Mouse (Mus musculus) myocyte (in vitro differentiated cells): ENCODE measurements around the gene Upk2. TPM values are rescaled to one million over a fixed set of nuclear protein-coding genes. Genes with fewer than 3 reads are reported as not detected.
A peak's percentile ranks its signal among the peaks of the same experiment; 100 is the strongest.
"Not testable (repeated sequence)": the region's sequence is repeated elsewhere in the genome, so short reads cannot be mapped to it uniquely, and the experiment has no call there.

Experiments used
- H3K27me3 ChIP-seq: one replicate; pipeline ENCODE4 v1.6.1; 2011; ENCODE audit not compliant: control insufficient read depth, insufficient read depth, insufficient read length
- H3K36me3 ChIP-seq: one replicate; pipeline ENCODE4 v1.6.1; 2011; ENCODE audit not compliant: control insufficient read depth, insufficient read depth
- H3K4me2 ChIP-seq: one replicate; pipeline ENCODE4 v1.6.1; 2011; ENCODE audit warnings: low read depth, control low read depth
- H3K4me3 ChIP-seq: one replicate; pipeline ENCODE4 v1.5.1; 2011; ENCODE audit warnings: mild to moderate bottlenecking, control low read depth, moderate library complexity
- H3K79me2 ChIP-seq: one replicate; pipeline ENCODE4 v1.6.1; 2011; ENCODE audit not compliant: control insufficient read depth, insufficient read depth
- H3ac ChIP-seq: one replicate; pipeline ENCODE4 v1.6.1; 2011; ENCODE audit not compliant: control insufficient read depth, insufficient read length
- CEBPB ChIP-seq: IDR thresholded peaks from 2 replicates; pipeline ENCODE4 v1.6.1; 2011; ENCODE audit warnings: mild to moderate bottlenecking, moderate library complexity; ENCODE audit not compliant: poor library complexity, insufficient read depth, severe bottlenecking
- E2F4 ChIP-seq: IDR thresholded peaks from one replicate; pipeline ENCODE4 v1.6.1; 2011; ENCODE audit warnings: mild to moderate bottlenecking, control low read depth, moderate library complexity; ENCODE audit not compliant: insufficient read depth
- MAX ChIP-seq: IDR thresholded peaks from one replicate; pipeline ENCODE4 v1.6.1; 2011; ENCODE audit warnings: low read depth, mild to moderate bottlenecking, control low read depth
- MYOD1 ChIP-seq, 3 experiments: IDR thresholded peaks; one replicate each; pipeline ENCODE4 v1.6.1; 2011; ENCODE audit warnings: control low read depth in 2 of 3, low read depth in 2 of 3, mild to moderate bottlenecking in 2 of 3, moderate library complexity in 1 of 3; ENCODE audit not compliant: insufficient read length in 2 of 3, control insufficient read depth in 1 of 3
- MYOG ChIP-seq, 3 experiments: IDR thresholded peaks; one replicate each; pipeline ENCODE4 v1.6.1; 2011; ENCODE audit warnings: control low read depth in 2 of 3, low read depth in 2 of 3, mild to moderate bottlenecking in 2 of 3; ENCODE audit not compliant: insufficient read length in 2 of 3, control insufficient read depth in 1 of 3, insufficient read depth in 1 of 3
- POLR2A ChIP-seq: IDR thresholded peaks from one replicate; pipeline ENCODE4 v1.6.1; 2011; ENCODE audit warnings: low read depth, mild to moderate bottlenecking, control low read depth, moderate library complexity; ENCODE audit not compliant: insufficient read length
- POLR2AphosphoS2 ChIP-seq: IDR thresholded peaks from one replicate; pipeline ENCODE4 v1.6.1; 2011; ENCODE audit warnings: low read depth, control low read depth; ENCODE audit not compliant: insufficient read length
- REST ChIP-seq: IDR thresholded peaks from one replicate; pipeline ENCODE4 v1.6.1; 2011; ENCODE audit warnings: mild to moderate bottlenecking, control low read depth, moderate library complexity; ENCODE audit not compliant: insufficient read depth, insufficient read length
- SRF ChIP-seq: IDR thresholded peaks from one replicate; pipeline ENCODE4 v1.6.1; 2011; ENCODE audit warnings: low read depth; ENCODE audit not compliant: control insufficient read depth, insufficient read length
- TCF12 ChIP-seq: IDR thresholded peaks from one replicate; pipeline ENCODE4 v1.6.1; 2011; ENCODE audit warnings: mild to moderate bottlenecking, control low read depth; ENCODE audit not compliant: poor library complexity, insufficient read depth, severe bottlenecking
- TCF3 ChIP-seq: IDR thresholded peaks from one replicate; pipeline ENCODE4 v1.6.1; 2011; ENCODE audit warnings: low read depth, control low read depth; ENCODE audit not compliant: insufficient read length
- USF1 ChIP-seq: IDR thresholded peaks from one replicate; pipeline ENCODE4 v1.6.1; 2011; ENCODE audit warnings: low read depth, mild to moderate bottlenecking, control low read depth, moderate library complexity
- polyA plus RNA-seq: library from polyadenylated mRNA; unstranded; fragments of >200 nt; fragmentation: generic; extraction: Trizol; gene quantifications from one replicate; pipeline ENCODE4 v1.2.1, GENCODE M21; 2012; ENCODE audit warnings: missing spikeins

Gene Upk2
- polyA plus RNA-seq, 1 experiment = not detected

DNA sequence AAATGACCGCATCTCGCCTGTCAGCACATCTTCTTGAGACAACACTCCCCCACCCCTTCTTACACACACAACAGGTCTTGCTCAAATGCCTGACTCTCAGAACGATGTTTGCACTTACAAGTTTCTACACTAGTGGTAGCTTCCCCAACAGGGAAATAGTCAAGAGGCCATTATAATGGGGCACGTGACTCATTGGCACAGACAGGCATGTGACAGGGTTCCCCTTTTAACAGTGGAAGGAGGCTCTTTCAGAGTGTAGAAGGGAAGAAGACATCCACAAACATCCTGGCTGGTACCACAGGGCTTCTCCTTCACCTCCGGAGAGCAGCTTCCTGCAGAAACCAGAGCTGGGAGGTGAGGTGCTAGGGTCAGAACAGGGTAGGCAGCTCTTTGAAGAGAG, 7.2 kb upstream of the Upk2 start:
- H3K27me3 ChIP-seq = peaks cover 53% of the 10 kb centered on the region
- no peaks in the 10 kb centered on the region for H3K36me3 ChIP-seq
- no peak overlapping the region for H3ac ChIP-seq
- H3K4me3 ChIP-seq = no peak overlapping the region
- TF ChIP-seq E2F4 = no peak
- peak; percentile 26 for TF ChIP-seq USF1
- no peak for TF ChIP-seq SRF
- no peaks in the 10 kb centered on the region for H3K79me2 ChIP-seq
- no peak overlapping the region for H3K4me2 ChIP-seq

DNA sequence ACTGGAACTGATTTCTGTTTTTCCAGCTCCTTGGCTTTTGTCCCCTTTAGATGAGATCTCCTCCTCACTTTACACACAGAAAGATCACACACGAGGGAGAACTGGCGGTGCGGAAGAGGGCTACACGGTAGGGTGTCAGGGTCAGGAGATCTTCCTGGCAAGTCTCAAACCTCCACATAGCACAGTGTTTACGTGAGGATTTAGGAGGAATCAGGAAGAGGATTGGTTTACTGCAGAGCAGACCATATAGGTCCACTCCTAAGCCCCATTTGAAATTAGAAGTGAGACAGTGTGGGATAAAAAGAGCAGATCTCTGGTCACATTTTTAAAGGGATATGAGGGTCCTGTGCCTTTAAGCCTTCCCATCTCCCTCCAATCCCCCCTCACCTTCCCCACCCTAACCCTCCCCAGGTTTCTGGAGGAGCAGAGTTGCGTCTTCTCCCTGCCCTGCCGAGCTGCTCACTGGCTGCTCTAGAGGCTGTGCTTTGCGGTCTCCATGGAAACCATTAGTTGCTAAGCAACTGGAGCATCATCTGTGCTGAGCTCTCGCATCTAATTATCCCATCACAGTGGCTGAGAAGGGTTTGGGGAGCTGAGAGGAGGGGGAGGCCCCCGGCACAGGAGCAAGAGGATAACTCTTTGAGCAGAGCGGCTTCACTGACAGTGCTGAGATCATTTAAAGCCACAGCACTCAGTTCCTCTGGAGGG, 2.4 kb upstream of the Upk2 start:
- TF ChIP-seq TCF3 (no peak), POLR2A (no peak), SRF (no peak), E2F4 (no peak), TCF12 (no peak), USF1 (no peak), MYOD1 (IDR thresholded peaks at IDR 0.05; ENCODE audit: control insufficient read depth in 1 of 3, insufficient read length in 2 of 3, low read depth in 2 of 3) (no peak), CEBPB (no peak), MAX (no peak), POLR2AphosphoS2 (no peak), REST (no peak)
- H3K27me3 ChIP-seq = peaks cover 46% of the 10 kb centered on the region

DNA sequence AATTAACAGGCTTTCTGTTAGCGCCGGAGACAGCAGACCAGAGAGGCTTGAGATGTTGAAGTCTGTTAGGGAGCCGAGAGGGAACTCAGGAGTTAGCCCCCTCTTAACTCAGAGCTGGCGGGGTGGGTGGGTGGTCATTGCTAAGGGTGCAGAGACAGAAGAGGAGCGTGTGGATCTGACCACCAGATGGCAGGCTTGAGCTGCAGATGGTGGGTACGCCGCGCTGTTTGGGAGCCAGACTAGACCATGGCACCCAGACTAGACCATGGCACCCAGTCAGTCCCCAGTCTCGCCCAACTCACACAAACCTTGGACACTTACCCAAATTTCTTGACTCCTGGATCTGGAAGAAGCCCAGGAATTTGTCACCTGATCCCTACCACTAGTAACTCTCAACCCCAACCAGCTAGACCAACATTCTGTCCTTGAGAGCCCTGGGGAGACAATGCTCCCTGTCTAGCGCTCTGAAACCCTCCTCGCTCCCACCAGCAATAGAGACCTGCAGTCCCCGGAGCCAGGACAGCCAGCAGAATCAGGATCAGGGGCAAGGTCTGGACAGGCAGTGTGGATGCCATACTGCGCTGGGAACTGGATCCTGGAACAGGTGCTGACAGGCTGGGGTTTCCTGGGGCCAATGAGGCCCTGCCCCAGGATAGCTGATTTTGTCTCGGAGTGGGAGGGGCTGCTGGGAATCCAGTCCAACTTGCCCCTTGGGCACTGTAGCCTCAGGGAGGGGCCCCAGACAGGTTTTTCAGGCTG, 465 bp downstream of the Upk2 start:
- Histone ChIP-seq H3K4me2 (no peak overlapping the region), H3K4me3 (no peak overlapping the region), H3K36me3 (no peaks in the 10 kb centered on the region), H3ac (no peak overlapping the region), H3K79me2 (no peaks in the 10 kb centered on the region), H3K27me3 (peaks cover 32% of the 10 kb centered on the region)
- TF ChIP-seq POLR2A (no peak), REST (no peak), USF1 (no peak), MYOG (IDR thresholded peaks at IDR 0.05; ENCODE audit: control insufficient read depth in 1 of 3, insufficient read depth in 1 of 3, insufficient read length in 2 of 3, low read depth in 2 of 3) (no peak), TCF3 (no peak), MYOD1 (IDR thresholded peaks at IDR 0.05; ENCODE audit: control insufficient read depth in 1 of 3, insufficient read length in 2 of 3, low read depth in 2 of 3) (no peak), POLR2AphosphoS2 (no peak), TCF12 (no peak), E2F4 (no peak), CEBPB (no peak), MAX (no peak), SRF (no peak)

More for the DNA sequence above, 2.4 kb upstream of the Upk2 start:
- no peak overlapping the region for H3K4me3 ChIP-seq
- H3K4me2 ChIP-seq = no peak overlapping the region
- H3K36me3 ChIP-seq = no peaks in the 10 kb centered on the region
- no peaks in the 10 kb centered on the region for H3K79me2 ChIP-seq
- no peak overlapping the region for H3ac ChIP-seq

DNA sequence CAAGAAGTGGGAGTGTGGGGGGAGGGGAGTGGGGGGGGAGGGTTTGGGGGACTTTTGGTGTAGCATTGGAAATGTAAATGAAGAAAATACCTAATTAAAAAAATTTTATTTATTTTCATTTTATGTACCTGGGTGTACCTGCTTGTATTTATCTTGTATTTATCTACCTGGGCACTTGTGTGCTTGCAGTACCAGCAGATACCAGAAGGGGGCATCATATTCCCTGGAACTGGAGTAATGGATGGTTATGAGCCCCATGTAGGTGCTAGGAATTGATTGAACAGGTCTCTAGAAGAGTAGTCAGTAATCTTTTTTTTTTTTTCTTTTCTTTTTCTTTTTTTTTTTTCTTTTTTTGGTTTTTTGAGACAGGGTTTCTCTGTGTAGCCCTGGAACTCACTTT, 4.4 kb downstream of the Upk2 start:
- no peak overlapping the region for H3K4me2 ChIP-seq
- H3K79me2 ChIP-seq = no peaks in the 10 kb centered on the region
- no peak overlapping the region for H3ac ChIP-seq
- H3K4me3 ChIP-seq = no peak overlapping the region
- peaks cover 3% of the 10 kb centered on the region for H3K27me3 ChIP-seq
- H3K36me3 ChIP-seq = no peaks in the 10 kb centered on the region
- TF ChIP-seq MAX (no peak), USF1 (no peak), E2F4 (no peak), REST (no peak), TCF3 (no peak), MYOG (IDR thresholded peaks at IDR 0.05; ENCODE audit: control insufficient read depth in 1 of 3, insufficient read depth in 1 of 3, insufficient read length in 2 of 3, low read depth in 2 of 3) (no peak), TCF12 (no peak), POLR2A (no peak), MYOD1 (IDR thresholded peaks at IDR 0.05; ENCODE audit: control insufficient read depth in 1 of 3, insufficient read length in 2 of 3, low read depth in 2 of 3) (no peak), CEBPB (no peak), SRF (no peak), POLR2AphosphoS2 (no peak)

DNA sequence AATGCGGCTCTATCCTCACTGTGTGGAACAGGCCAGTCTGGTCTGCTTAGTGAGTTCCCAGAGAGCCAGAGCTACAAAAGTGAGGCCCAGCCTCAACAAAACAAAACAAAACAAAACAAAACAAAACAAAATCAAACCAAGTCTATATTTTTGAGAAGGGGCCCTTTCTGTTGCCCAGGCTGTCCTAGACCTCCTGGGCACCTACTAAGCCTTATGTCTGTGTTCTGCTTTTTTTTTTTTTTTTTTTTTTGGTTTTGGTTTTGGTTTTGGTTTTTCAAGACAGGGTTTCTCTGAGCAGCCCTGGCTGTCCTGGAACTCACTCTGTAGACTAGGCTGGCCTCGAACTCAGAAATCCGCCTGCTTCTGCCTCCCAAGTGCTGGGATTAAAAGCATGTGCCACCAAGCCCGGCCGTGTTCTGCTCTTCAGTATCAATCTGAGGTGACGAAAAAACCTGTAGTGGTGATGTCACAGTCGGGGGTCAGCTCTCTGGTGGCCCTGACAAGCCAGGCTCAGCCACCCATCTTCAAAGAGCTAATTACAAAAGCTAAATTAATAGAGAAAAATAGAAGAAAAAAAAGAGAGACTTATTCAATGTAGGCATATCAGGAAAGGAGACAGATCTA, 10.3 kb downstream of the Upk2 start:
- H3K27me3 ChIP-seq, H3K36me3 ChIP-seq, H3K79me2 ChIP-seq, H3K4me2 ChIP-seq, H3ac ChIP-seq, H3K4me3 ChIP-seq: not testable (repeated sequence)
